Mouse (Mus musculus): ENCODE measurements around the gene Zfp36l1.
A peak's percentile ranks its signal among the peaks of the same experiment; 100 is the strongest.

DNA sequence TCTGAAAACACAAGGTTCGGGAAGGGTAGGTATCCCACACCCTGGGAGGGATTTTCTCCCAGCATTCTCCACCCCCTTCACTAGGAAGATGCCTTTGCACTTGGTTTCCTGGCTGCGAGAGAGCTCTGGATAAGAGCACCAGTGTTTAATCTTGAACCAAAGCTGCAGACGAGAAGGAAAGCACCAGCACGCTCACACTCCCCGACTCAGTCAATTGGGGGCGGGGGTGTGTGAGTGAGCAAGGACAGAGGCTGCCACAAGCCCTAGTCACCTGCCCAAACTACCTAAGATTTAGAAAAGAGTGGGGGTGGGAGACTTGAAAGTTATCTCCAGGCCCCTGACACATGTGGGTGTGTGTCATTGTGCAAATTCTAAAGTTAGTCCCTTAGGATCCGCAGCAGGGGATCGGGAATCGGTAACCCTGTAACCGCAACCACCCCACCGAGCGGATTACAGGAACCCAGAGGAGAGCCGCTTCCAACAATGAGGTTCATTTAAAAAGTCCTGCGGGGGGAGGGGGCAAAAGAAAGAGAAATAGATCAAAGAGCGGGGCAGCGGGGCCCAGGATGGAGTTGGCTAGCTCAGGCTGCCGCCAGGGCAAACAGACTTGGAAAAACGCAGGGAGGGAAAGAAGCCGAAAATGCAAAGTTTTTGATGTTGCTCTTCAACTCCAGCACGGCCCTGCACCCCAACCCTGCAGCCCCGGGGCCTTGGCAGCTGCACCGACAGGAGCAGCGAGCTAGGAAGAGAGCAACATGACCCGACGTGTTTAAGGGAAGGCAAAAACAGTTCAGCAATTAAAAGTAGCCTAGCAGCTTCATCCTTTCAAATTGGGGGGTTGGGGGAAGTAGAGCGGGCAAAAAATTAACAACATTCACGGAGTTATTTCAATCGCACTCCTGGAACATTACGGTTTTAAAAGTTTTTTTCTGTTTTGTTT is 1.4 kb downstream of the Zfp36l1 start:
- TF ChIP-seq CTCF (IDR thresholded peaks at IDR 0.05): no peak
- peak; percentile 60; the same call in 1 of the 2 replicates for TF ChIP-seq POLR2A (IDR thresholded peaks at IDR 0.05; ENCODE audit: insufficient read depth, low read depth, low read length)

Data from heart, adult 2 months (tissue).